Mouse (Mus musculus) liver, postnatal 0 days (tissue): Measurements from ENCODE around the gene Adprh. TPM values are rescaled to one million over a fixed set of nuclear protein-coding genes. Genes with fewer than 3 reads are reported as not detected.
"Not testable (repeated sequence)": the region's sequence is repeated elsewhere in the genome, so short reads cannot be mapped to it uniquely, and the experiment has no call there.

Experiments used
- ATAC-seq: fragments of 200-750 bp; cut with Nextera tagmentation; 2 replicates; pipeline ENCODE4 v1.8.0; 2017; ENCODE audit warnings: mild to moderate bottlenecking, moderate library complexity
- DNase-seq: peaks from one replicate; pipeline ENCODE4 v3.0.0-alpha.2; 2016
- H3K27ac ChIP-seq: fragments of 300-500 bp; sonication (generic); 2 replicates; pipeline ENCODE4 v1.5.1; 2014; ENCODE audit warnings: antibody characterized with exemption, moderate library complexity, mild to moderate bottlenecking, low read depth
- H3K27me3 ChIP-seq: fragments of 300-500 bp; sonication (generic); 2 replicates; pipeline ENCODE4 v1.6.1; 2014; ENCODE audit warnings: low read length, control low read depth, mixed read lengths; ENCODE audit not compliant: insufficient read depth
- H3K36me3 ChIP-seq: fragments of 300-500 bp; sonication (generic); replicated peaks from 2 replicates; pipeline ENCODE4 v1.6.1; 2014; ENCODE audit warnings: mild to moderate bottlenecking, control low read depth, low read length, moderate library complexity, mixed read lengths; ENCODE audit not compliant: insufficient read depth
- H3K4me1 ChIP-seq: fragments of 300-500 bp; sonication (generic); 2 replicates; pipeline ENCODE4 v1.6.1; 2014; ENCODE audit warnings: antibody characterized with exemption, mild to moderate bottlenecking, control low read depth; ENCODE audit not compliant: insufficient read depth
- H3K4me2 ChIP-seq: fragments of 300-500 bp; sonication (generic); 2 replicates; pipeline ENCODE4 v1.6.1; 2014; ENCODE audit warnings: low read depth, mild to moderate bottlenecking, low read length, moderate library complexity, mixed read lengths
- H3K4me3 ChIP-seq: fragments of 300-500 bp; sonication (generic); 2 replicates; pipeline ENCODE4 v1.5.1; 2014; ENCODE audit warnings: low read depth, low read length
- H3K9ac ChIP-seq: fragments of 300-500 bp; sonication (generic); replicated peaks from 2 replicates; pipeline ENCODE4 v1.6.1; 2014; ENCODE audit warnings: mild to moderate bottlenecking, moderate library complexity
- H3K9me3 ChIP-seq: fragments of 300-500 bp; sonication (generic); 2 replicates; pipeline ENCODE4 v1.6.1; 2016; ENCODE audit warnings: mild to moderate bottlenecking, control low read depth, low read length, mixed read lengths
- CTCF ChIP-seq: sonication (generic); IDR thresholded peaks from 2 replicates; pipeline ENCODE4 v1.5.1; 2016; ENCODE audit warnings: antibody characterized with exemption, low read depth
- EP300 ChIP-seq: IDR thresholded peaks from 2 replicates; pipeline ENCODE4 v1.6.1; 2016; ENCODE audit warnings: antibody characterized with exemption, low read depth, mild to moderate bottlenecking
- WGBS: fragments of 180-500 bp; shearing (Covaris S2); extraction: QIAGEN DNeasy Blood & Tissue Kit; methylation state at CpG from one replicate; pipeline ENCODE4 v1.1.7; 2014; ENCODE audit not compliant: insufficient replicate concordance; 5-methylcytosine and 5-hydroxymethylcytosine counted together
- polyA plus RNA-seq: library from polyadenylated mRNA; unstranded; fragments of >200 nt; fragmentation: Nextera tagmentation; extraction: Ambion mirVana; gene quantifications from 2 replicates; pipeline ENCODE4 v1.2.1, GENCODE M21; 2015

Adprh gene
- polyA plus RNA-seq, 1 experiment from 2014 or later: 22.2 TPM

DNA sequence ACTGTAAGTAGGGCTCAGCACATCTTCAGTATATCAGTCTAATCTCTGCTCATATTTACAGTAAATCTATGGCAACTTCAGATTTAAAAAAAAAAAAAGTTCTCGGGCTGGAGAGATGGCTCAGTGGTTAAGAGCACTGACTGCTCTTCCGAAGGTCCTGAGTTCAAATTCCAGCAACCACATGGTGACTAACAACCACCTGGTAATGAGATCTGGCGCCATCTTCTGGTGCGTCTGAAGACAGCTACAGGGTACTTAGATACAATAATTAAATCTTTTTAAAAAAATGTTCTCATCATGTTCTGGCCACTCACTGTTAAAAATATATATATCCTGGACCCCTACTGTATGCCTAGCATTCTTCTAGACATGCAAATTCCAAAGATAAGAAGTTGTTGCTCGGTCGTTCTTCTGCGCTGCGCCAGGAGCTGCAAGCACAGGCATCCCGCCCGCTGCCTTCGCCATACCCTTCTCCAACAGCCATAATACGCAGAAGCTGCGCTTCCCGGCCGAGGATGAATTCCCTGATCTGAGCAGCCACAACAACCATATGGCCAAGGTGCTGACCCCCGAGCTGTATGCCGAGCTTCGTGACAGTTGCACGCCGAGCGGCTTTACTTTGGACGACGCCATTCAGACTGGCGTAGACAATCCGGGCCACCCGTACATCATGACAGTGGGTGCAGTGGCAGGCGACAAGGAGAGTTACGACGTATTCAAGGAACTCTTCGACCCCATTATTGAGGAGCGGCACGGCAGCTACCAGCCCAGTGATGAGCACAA, 30.5 kb upstream of the Adprh start:
- Histone ChIP-seq H3K4me1 (peaks cover 10% of the 10 kb centered on the region; the same call in 1 of the 2 replicates), H3K4me3 (peak overlapping the region; percentile 42), H3K27ac (no peak overlapping the region), H3K9ac (no peak overlapping the region; the same call in 1 of the 2 replicates), H3K36me3 (no peaks in the 10 kb centered on the region), H3K27me3 (peaks cover 9% of the 10 kb centered on the region; the same call in 1 of the 2 replicates), H3K4me2 (peak overlapping the region; percentile 67), H3K9me3 (no peaks in the 10 kb centered on the region)
- 21% methylated on average over 32 of the region's 32 CpGs for WGBS
- TF ChIP-seq EP300 (no peak), CTCF (peak; percentile 71)
- peak; percentile 53 for DNase-seq
- ATAC-seq: peak; percentile 17; the same call in 1 of the 2 replicates

DNA sequence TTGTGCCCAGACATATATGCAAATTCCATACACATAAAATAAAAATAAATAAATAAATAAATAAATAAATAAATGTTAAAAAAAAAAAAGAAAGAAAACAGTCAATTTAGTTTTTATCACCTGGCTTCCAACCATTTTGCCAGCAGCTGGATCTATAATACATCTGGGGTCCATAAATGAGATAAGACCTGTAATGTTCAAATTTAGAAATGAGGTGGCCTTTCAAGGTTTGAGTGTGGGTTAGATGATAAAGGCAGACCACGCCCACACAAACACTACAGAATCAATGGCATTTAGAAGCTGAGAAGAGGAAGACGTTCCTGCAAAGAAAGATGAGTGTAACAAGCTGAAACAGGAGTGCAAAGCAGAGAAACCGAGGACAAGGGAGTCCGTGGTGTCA, 28.8 kb upstream of the Adprh start:
- ATAC-seq (no peak), DNase-seq (no peak)
- H3K4me2 ChIP-seq: no peak overlapping the region
- no peaks in the 10 kb centered on the region for H3K36me3 ChIP-seq
- no peak overlapping the region for H3K4me3 ChIP-seq
- no peaks in the 10 kb centered on the region for H3K9me3 ChIP-seq
- TF ChIP-seq EP300 (peak; percentile 74), CTCF (no peak)
- no peak overlapping the region for H3K9ac ChIP-seq
- no peak overlapping the region for H3K27ac ChIP-seq
- H3K27me3 ChIP-seq: peaks cover 9% of the 10 kb centered on the region; the same call in 1 of the 2 replicates
- 41% methylated on average over 4 of the region's 4 CpGs for WGBS
- peaks cover 17% of the 10 kb centered on the region for H3K4me1 ChIP-seq

DNA sequence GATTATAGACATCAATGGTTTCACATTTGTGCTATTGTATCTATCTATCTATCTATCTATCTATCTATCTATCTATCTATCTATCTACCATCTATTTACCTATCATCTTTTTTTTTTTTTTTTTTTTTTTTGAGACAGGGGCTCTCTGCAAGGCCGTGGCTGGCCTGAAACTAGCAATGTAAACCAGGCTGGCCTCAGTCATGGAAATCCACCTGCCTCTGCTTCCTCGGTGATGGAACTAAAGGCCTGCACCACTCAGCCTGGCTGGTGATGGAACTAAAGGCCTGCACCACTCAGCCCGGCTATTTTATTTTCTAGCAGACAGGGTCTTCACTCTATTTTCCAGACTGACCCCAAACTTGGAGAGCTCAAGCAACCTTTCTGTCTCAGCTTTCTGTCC, 25.8 kb upstream of the Adprh start:
- DNase-seq: no peak
- TF ChIP-seq CTCF: no peak
- no peak for TF ChIP-seq EP300
- Histone ChIP-seq H3K27ac (no peak overlapping the region), H3K4me1 (peaks cover 19% of the 10 kb centered on the region), H3K4me3 (no peak overlapping the region), H3K9ac (no peak overlapping the region), H3K4me2 (no peak overlapping the region), H3K36me3 (no peaks in the 10 kb centered on the region), H3K9me3 (no peaks in the 10 kb centered on the region), H3K27me3 (0 out of 2 replicates have a peak, but pooled peaks cover 1% of the 10 kb centered on the region)
- no peak for ATAC-seq
- 86% methylated on average over 3 of the region's 3 CpGs for WGBS

DNA sequence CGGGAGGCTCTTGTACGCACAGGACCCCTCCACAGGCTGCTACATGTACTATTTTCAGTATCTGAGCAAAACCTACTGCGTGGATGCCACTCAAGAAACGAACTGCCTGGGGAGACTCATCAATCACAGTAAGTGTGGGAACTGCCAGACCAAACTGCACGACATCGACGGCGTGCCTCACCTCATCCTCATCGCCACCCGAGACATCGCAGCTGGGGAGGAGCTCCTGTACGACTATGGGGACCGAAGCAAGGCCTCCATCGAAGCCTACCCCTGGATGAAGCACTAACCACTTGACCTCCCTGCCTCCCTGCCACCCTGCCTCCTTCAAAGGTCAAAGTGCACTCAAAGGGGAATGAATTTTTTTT, 24.7 kb upstream of the Adprh start:
- not testable (repeated sequence) for DNase-seq, H3K36me3 ChIP-seq, H3K9ac ChIP-seq, ATAC-seq, H3K27ac ChIP-seq, H3K9me3 ChIP-seq, H3K27me3 ChIP-seq
- H3K4me2 ChIP-seq: peak overlapping the region; percentile 88
- peak overlapping the region; percentile 50 for H3K4me3 ChIP-seq
- WGBS: 53% methylated on average over 14 of the region's 14 CpGs
- H3K4me1 ChIP-seq: peaks cover 16% of the 10 kb centered on the region

DNA sequence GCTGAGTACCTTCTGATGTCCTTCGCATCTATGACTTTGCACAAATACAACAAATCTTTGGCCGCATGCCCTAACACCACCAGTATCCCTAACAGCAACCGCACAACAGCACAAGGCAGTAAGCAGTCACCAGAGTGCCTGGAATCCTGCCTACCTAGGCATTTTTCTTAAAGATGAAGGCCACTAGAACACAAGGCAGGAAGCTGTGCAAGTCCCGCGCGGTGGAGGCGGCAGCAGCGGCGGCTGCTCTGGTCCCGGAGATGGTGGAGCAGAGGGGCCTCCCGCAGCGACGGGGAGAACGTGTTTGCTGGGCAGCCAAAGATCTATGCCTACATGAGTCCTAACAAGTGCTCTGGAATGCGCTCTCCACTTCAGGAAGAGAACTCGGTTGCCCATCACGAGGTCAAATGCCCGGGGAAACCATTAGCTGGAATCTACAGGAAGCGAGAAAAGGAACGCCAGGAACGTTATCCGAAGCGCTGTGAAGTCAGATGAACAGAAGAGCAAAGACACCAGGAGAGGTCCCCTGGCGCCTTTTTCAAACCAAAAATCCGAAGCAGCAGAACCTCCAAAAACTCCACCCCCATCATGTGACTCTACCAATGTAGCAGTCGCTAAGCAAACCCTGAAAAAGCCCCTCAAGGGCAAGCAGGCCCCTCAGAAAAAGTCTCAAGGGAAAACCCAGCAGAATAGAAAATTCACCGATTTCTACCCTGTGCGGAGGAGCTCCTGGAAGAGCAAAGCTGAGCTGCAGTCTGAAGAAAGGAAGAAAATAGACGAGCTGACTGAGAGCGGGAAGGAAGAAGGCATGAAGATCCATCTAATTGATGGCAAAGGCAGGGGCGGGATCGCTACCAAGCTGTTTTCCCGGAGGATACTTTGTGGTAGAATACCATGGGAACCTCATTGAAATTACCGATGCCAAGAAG, 24.1 kb upstream of the Adprh start:
- WGBS: 9% methylated on average over 34 of the region's 34 CpGs
- H3K9me3 ChIP-seq: no peaks in the 10 kb centered on the region
- peak overlapping the region; percentile 50 for H3K4me3 ChIP-seq
- peak overlapping the region; percentile 88 for H3K4me2 ChIP-seq
- H3K36me3 ChIP-seq: no peaks in the 10 kb centered on the region
- H3K27ac ChIP-seq: peak overlapping the region; percentile 46; the same call in 1 of the 2 replicates
- ATAC-seq (peak; percentile 45), DNase-seq (peak; percentile 52)
- no peak for TF ChIP-seq EP300
- TF ChIP-seq CTCF: no peak
- peaks cover 16% of the 10 kb centered on the region for H3K4me1 ChIP-seq
- peak overlapping the region; percentile 53 for H3K9ac ChIP-seq
- no peaks in the 10 kb centered on the region for H3K27me3 ChIP-seq

DNA sequence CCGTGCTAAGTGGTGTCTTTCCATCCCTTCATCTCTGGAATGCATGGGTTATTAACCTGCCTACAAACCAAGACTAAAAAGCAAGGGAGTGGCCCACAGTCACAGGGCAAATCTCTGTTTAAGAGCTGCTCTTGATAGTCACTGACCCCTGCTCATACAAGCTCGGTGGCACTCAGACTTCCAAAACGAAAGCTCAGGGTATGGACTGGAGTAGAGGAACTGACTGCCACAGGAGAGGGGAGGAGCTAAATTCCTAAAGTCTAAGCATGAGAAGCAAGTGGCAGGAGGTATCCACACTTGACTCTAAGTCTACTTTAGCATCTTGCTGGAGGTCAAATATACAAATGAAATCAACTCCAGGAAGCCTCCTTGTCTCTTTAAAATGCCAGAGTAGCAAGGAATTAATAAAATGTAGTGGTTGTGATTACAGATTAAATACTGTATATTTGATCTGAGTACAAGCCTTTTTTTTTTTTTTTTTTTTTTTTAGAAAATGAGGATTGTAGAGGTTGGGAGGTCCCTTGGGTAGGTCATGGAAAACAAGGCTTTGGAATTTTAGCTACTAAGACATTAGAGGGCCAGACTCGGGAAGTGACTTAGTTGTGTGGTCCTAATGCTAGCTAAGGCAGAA, 23.3 kb upstream of the Adprh start:
- peak overlapping the region; percentile 50; the same call in 1 of the 2 replicates for H3K4me3 ChIP-seq
- no peak overlapping the region for H3K9ac ChIP-seq
- no peaks in the 10 kb centered on the region for H3K9me3 ChIP-seq
- ATAC-seq: no peak
- no peak for TF ChIP-seq CTCF
- TF ChIP-seq EP300: no peak
- H3K4me1 ChIP-seq: peaks cover 16% of the 10 kb centered on the region
- no peak overlapping the region for H3K27ac ChIP-seq
- 35% methylated on average over 4 of the region's 4 CpGs for WGBS
- H3K27me3 ChIP-seq: no peaks in the 10 kb centered on the region
- no peaks in the 10 kb centered on the region for H3K36me3 ChIP-seq
- H3K4me2 ChIP-seq: peak overlapping the region; percentile 88
- no peak for DNase-seq
